Mouse (Mus musculus): ENCODE measurements around the gene Rhbdl1. TPM values are rescaled to one million over a fixed set of nuclear protein-coding genes. Genes with fewer than 3 reads are reported as not detected.

The Rhbdl1 gene
- total and polyA plus RNA-seq, 3 experiments: 0.87 to 4.8 (median 3.1) TPM

DNA sequence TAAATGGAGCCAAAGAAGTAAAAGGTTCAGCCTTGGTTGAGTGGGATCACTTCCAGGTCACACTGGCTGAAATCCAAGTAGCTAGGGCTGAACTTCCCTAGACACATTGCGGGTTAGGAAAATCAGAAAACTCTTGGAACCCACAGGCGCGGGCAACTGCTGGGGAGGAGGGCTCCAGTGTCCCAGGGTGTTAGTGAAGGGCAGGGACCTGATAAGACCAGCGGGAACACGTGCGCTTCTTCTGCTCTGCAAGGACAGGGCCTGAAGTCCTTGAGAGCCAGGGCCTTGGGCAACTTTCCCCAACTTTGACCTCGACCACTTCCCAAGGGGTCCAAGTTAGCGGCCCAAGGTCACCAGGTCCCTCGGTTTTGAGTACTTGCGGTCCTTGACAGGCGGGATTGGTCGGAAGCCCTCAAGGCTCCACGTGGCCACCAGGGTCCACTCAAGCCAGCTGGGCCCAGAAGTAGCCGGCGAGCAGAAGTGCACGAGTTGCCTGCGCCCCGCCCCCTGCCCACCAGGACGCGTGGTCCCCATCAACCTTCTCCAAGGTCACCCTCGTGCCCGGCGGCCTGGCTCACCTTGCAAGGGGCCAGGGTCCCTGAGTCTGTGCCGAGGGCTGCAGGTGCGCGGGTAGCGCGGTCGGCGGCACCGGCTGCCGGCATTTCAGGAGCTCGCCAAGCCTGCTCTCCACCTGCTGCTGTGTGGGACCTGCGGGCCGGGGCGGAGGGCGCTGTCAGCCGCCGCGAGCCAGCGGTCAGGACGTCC is 30.9 kb upstream of the Rhbdl1 start:
- H3K4me3 ChIP-seq (ENCODE audit: low read depth, low read length): peak overlapping the region; percentile 83
- DNase-seq (ENCODE audit: low spot score): no peak
- H3K36me3 ChIP-seq (replicated peaks): peaks cover 37% of the 10 kb centered on the region
- peaks cover 37% of the 10 kb centered on the region for H3K4me1 ChIP-seq (ENCODE audit: insufficient read depth, low read depth, low read length)
- no peaks in the 10 kb centered on the region for H3K9me3 ChIP-seq (replicated peaks)
- no peaks in the 10 kb centered on the region; the same call in 1 of the 2 replicates for H3K27me3 ChIP-seq (ENCODE audit: insufficient read depth, low read length)
- ATAC-seq (ENCODE audit: extremely low read depth, insufficient number of reproducible peaks, low FRiP score, poor library complexity, severe bottlenecking): no peak
- TF ChIP-seq POLR2AphosphoS5 (IDR thresholded peaks at IDR 0.05; ENCODE audit: insufficient replicate concordance, low read depth, low read length): no peak

DNA sequence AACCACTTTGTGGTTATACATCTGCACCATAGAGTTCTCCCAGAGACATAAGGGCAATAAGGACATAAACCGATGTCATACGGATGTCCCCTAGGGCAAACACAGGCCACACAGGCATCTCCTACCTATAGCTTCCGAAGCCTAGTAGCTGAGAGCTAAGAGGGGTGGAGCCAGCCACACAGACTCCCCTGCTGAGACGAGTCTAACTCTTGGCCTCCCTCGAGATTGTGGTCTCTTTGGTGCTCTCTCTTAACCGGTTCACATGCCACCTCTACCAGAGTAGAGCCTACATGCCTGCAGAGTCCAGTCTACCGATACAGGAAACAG is 30.4 kb upstream of the Rhbdl1 start:
- ATAC-seq (ENCODE audit: extremely low read depth, insufficient number of reproducible peaks, low FRiP score, poor library complexity, severe bottlenecking) (peak; percentile 4; the same call in 1 of the 2 replicates), DNase-seq (ENCODE audit: low spot score) (peak; percentile 45)
- TF ChIP-seq GATA2 (IDR thresholded peaks at IDR 0.05; ENCODE audit: borderline replicate concordance, low read depth, low read length): no peak
- no peak for TF ChIP-seq CTCF (IDR thresholded peaks at IDR 0.05; ENCODE audit: low read depth, low read length)
- TF ChIP-seq TAL1 (conservative IDR thresholded peaks at IDR 0.05; ENCODE audit: low read depth, low read length): no peak
- no peak for TF ChIP-seq POLR2AphosphoS5 (IDR thresholded peaks at IDR 0.05; ENCODE audit: insufficient replicate concordance, low read depth, low read length)
- no peak for TF ChIP-seq GATA1 (IDR thresholded peaks at IDR 0.05; ENCODE audit: borderline replicate concordance, low read length)
- Histone ChIP-seq H3K4me3 (ENCODE audit: low read depth, low read length) (peak overlapping the region; percentile 83; the same call in 1 of the 2 replicates), H3K27me3 (ENCODE audit: insufficient read depth, low read length) (no peaks in the 10 kb centered on the region; the same call in 1 of the 2 replicates), H3K4me1 (ENCODE audit: insufficient read depth, low read depth, low read length) (peaks cover 39% of the 10 kb centered on the region), H3K36me3 (replicated peaks) (peaks cover 39% of the 10 kb centered on the region), H3K9me3 (replicated peaks) (no peaks in the 10 kb centered on the region)

GRCm38 (mm10) chr17:25866172-25866571 is 29.1 kb upstream of the Rhbdl1 start:
- Histone ChIP-seq H3K27me3 (ENCODE audit: insufficient read depth, low read length) (no peaks in the 10 kb centered on the region; the same call in 1 of the 2 replicates), H3K9me3 (replicated peaks) (no peaks in the 10 kb centered on the region), H3K4me1 (ENCODE audit: insufficient read depth, low read depth, low read length) (peaks cover 47% of the 10 kb centered on the region), H3K4me3 (ENCODE audit: low read depth, low read length) (no peak overlapping the region), H3K36me3 (replicated peaks) (peaks cover 39% of the 10 kb centered on the region)
- ATAC-seq (ENCODE audit: extremely low read depth, insufficient number of reproducible peaks, low FRiP score, poor library complexity, severe bottlenecking) (no peak), DNase-seq (ENCODE audit: low spot score) (no peak)
- TF ChIP-seq GATA1 (IDR thresholded peaks at IDR 0.05; ENCODE audit: borderline replicate concordance, low read length) (no peak), POLR2AphosphoS5 (IDR thresholded peaks at IDR 0.05; ENCODE audit: insufficient replicate concordance, low read depth, low read length) (no peak), TAL1 (conservative IDR thresholded peaks at IDR 0.05; ENCODE audit: low read depth, low read length) (no peak), CTCF (IDR thresholded peaks at IDR 0.05; ENCODE audit: low read depth, low read length) (no peak), GATA2 (IDR thresholded peaks at IDR 0.05; ENCODE audit: borderline replicate concordance, low read depth, low read length) (no peak)

DNA sequence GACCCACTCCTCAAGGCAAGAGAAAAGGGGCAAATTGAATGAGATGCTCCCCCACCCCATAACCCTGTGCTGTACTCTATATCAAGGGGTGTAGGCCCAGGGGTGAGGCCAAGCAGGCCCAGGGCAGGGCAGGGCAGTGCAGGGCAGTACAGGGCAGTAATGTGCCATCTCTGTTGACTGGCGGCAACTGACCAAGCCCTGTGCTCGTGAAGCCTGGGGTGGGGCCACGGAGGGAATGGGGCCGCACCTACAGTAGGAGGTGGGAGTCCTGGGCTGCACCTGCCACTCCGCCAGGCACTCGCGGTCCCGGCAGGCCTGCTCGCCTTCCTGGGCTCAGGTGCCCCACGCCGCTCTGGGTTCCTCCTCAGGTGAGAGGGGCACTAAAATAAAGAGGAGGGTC is 28.2 kb upstream of the Rhbdl1 start:
- TF ChIP-seq GATA2 (IDR thresholded peaks at IDR 0.05; ENCODE audit: borderline replicate concordance, low read depth, low read length): no peak
- TF ChIP-seq CTCF (IDR thresholded peaks at IDR 0.05; ENCODE audit: low read depth, low read length): no peak
- TF ChIP-seq POLR2AphosphoS5 (IDR thresholded peaks at IDR 0.05; ENCODE audit: insufficient replicate concordance, low read depth, low read length): no peak
- TF ChIP-seq TAL1 (conservative IDR thresholded peaks at IDR 0.05; ENCODE audit: low read depth, low read length): no peak
- TF ChIP-seq GATA1 (IDR thresholded peaks at IDR 0.05; ENCODE audit: borderline replicate concordance, low read length): no peak
- DNase-seq (ENCODE audit: low spot score) (no peak), ATAC-seq (ENCODE audit: extremely low read depth, insufficient number of reproducible peaks, low FRiP score, poor library complexity, severe bottlenecking) (no peak)
- Histone ChIP-seq H3K4me3 (ENCODE audit: low read depth, low read length) (no peak overlapping the region), H3K4me1 (ENCODE audit: insufficient read depth, low read depth, low read length) (peaks cover 55% of the 10 kb centered on the region), H3K27me3 (ENCODE audit: insufficient read depth, low read length) (no peaks in the 10 kb centered on the region; the same call in 1 of the 2 replicates), H3K9me3 (replicated peaks) (no peaks in the 10 kb centered on the region), H3K36me3 (replicated peaks) (peaks cover 40% of the 10 kb centered on the region)

- no peak overlapping the region for H3K4me3 ChIP-seq (ENCODE audit: low read depth, low read length)
- DNase-seq (ENCODE audit: low spot score): no peak
- no peaks in the 10 kb centered on the region for H3K9me3 ChIP-seq (replicated peaks)
- H3K27me3 ChIP-seq (ENCODE audit: insufficient read depth, low read length): no peaks in the 10 kb centered on the region; the same call in 1 of the 2 replicates
- peaks cover 48% of the 10 kb centered on the region for H3K36me3 ChIP-seq (replicated peaks)
- H3K4me1 ChIP-seq (ENCODE audit: insufficient read depth, low read depth, low read length): peaks cover 61% of the 10 kb centered on the region
- no peak for ATAC-seq (ENCODE audit: extremely low read depth, insufficient number of reproducible peaks, low FRiP score, poor library complexity, severe bottlenecking)
- TF ChIP-seq GATA1 (IDR thresholded peaks at IDR 0.05; ENCODE audit: borderline replicate concordance, low read length) (no peak), POLR2AphosphoS5 (IDR thresholded peaks at IDR 0.05; ENCODE audit: insufficient replicate concordance, low read depth, low read length) (no peak), CTCF (IDR thresholded peaks at IDR 0.05; ENCODE audit: low read depth, low read length) (no peak), TAL1 (conservative IDR thresholded peaks at IDR 0.05; ENCODE audit: low read depth, low read length) (no peak), GATA2 (IDR thresholded peaks at IDR 0.05; ENCODE audit: borderline replicate concordance, low read depth, low read length) (no peak)
These were observed 27.2 kb upstream of the Rhbdl1 start for GRCm38 (mm10) chr17:25864311-25864710.

- no peaks in the 10 kb centered on the region for H3K9me3 ChIP-seq (replicated peaks)
- H3K4me1 ChIP-seq (ENCODE audit: insufficient read depth, low read depth, low read length): peaks cover 61% of the 10 kb centered on the region
- no peak overlapping the region for H3K4me3 ChIP-seq (ENCODE audit: low read depth, low read length)
- H3K27me3 ChIP-seq (ENCODE audit: insufficient read depth, low read length): peaks cover 4% of the 10 kb centered on the region
- no peak for DNase-seq (ENCODE audit: low spot score)
- TF ChIP-seq TAL1 (conservative IDR thresholded peaks at IDR 0.05; ENCODE audit: low read depth, low read length) (no peak), CTCF (IDR thresholded peaks at IDR 0.05; ENCODE audit: low read depth, low read length) (no peak), GATA1 (IDR thresholded peaks at IDR 0.05; ENCODE audit: borderline replicate concordance, low read length) (no peak), GATA2 (IDR thresholded peaks at IDR 0.05; ENCODE audit: borderline replicate concordance, low read depth, low read length) (no peak), POLR2AphosphoS5 (IDR thresholded peaks at IDR 0.05; ENCODE audit: insufficient replicate concordance, low read depth, low read length) (no peak)
- no peak for ATAC-seq (ENCODE audit: extremely low read depth, insufficient number of reproducible peaks, low FRiP score, poor library complexity, severe bottlenecking)
- peaks cover 54% of the 10 kb centered on the region for H3K36me3 ChIP-seq (replicated peaks)
These were observed 26.6 kb upstream of the Rhbdl1 start for GRCm38 (mm10) chr17:25863681-25864080.
